Mouse (Mus musculus) ES-Bruce4 (cell line): ENCODE data around the gene Kptn. TPM values are rescaled to one million over a fixed set of nuclear protein-coding genes. Genes with fewer than 3 reads are reported as not detected.

Experiments
- H3K27ac ChIP-seq: 2 replicates; pipeline ENCODE4 v1.5.1; 2012; ENCODE audit warnings: low read length, inconsistent platforms; ENCODE audit not compliant: insufficient read depth
- H3K27me3 ChIP-seq: 2 replicates; pipeline ENCODE4 v1.6.1; 2012; ENCODE audit warnings: mild to moderate bottlenecking, low read length, inconsistent platforms; ENCODE audit not compliant: control insufficient read depth, poor library complexity, insufficient read depth, severe bottlenecking
- H3K36me3 ChIP-seq: 2 replicates; pipeline ENCODE4 v1.6.1; 2012; ENCODE audit warnings: inconsistent platforms, mild to moderate bottlenecking, low read length, moderate library complexity; ENCODE audit not compliant: control insufficient read depth, poor library complexity, insufficient read depth, severe bottlenecking
- H3K4me1 ChIP-seq: one replicate; pipeline ENCODE4 v1.8.1; 2011; ENCODE audit warnings: low read length; ENCODE audit not compliant: control insufficient read depth, insufficient read depth
- H3K4me3 ChIP-seq: 2 replicates; pipeline ENCODE4 v1.5.1; 2011; ENCODE audit warnings: low read depth, mild to moderate bottlenecking, low read length
- H3K9ac ChIP-seq: 2 replicates; pipeline ENCODE4 v1.6.1; 2012; ENCODE audit warnings: low read depth, mild to moderate bottlenecking, inconsistent platforms; ENCODE audit not compliant: poor library complexity, severe bottlenecking
- H3K9me3 ChIP-seq: replicated peaks from 2 replicates; pipeline ENCODE4 v1.6.1; 2012; ENCODE audit warnings: mild to moderate bottlenecking, low read length, inconsistent platforms; ENCODE audit not compliant: control insufficient read depth, poor library complexity, insufficient read depth, severe bottlenecking
- CTCF ChIP-seq: IDR thresholded peaks from one replicate; pipeline ENCODE4 v1.8.1; 2011; ENCODE audit warnings: low read depth, low read length
- EP300 ChIP-seq: IDR thresholded peaks from 2 replicates; pipeline ENCODE4 v1.6.1; 2011; ENCODE audit warnings: low read depth, low read length; ENCODE audit not compliant: insufficient read depth
- POLR2A ChIP-seq: IDR thresholded peaks from one replicate; pipeline ENCODE4 v1.8.1; 2011; ENCODE audit warnings: low read length; ENCODE audit not compliant: insufficient read depth
- polyA plus RNA-seq: library from polyadenylated mRNA; stranded (reverse); fragments of >200 nt; gene quantifications from 2 replicates; pipeline ENCODE4 v1.2.4, GENCODE M21; 2011; ENCODE audit warnings: low read depth; ENCODE audit not compliant: missing spikeins, insufficient read depth, insufficient read length

The Kptn gene
- polyA plus RNA-seq, 1 experiment: 8.5 TPM

GRCm38 (mm10) chr7:16173146-16173545 lies 53.5 kb downstream of the Kptn start:
- no peaks in the 10 kb centered on the region for H3K9me3 ChIP-seq
- no peaks in the 10 kb centered on the region for H3K4me1 ChIP-seq
- TF ChIP-seq CTCF: no peak
- TF ChIP-seq EP300: no peak
- TF ChIP-seq POLR2A: no peak
- H3K4me3 ChIP-seq: no peak overlapping the region
- H3K9ac ChIP-seq: no peak overlapping the region
- peaks cover 3% of the 10 kb centered on the region; the same call in 1 of the 2 replicates for H3K27me3 ChIP-seq
- no peaks in the 10 kb centered on the region for H3K36me3 ChIP-seq
- H3K27ac ChIP-seq: no peak overlapping the region

GRCm38 (mm10) chr7:16174597-16175541 lies 55.2 kb downstream of the Kptn start, which contains the start of gene Meis3:
TSS of gene Meis3 (plus strand) at chr7:16175090.
- no peak within 1 kb of the TSS for H3K27ac ChIP-seq
- peak within 1 kb of the TSS; percentile 76 for H3K4me3 ChIP-seq
- H3K9ac ChIP-seq: peak within 1 kb of the TSS; percentile 72
- H3K9me3 ChIP-seq: no peaks in the 10 kb centered on the region
- TF ChIP-seq CTCF (peak; percentile 45), EP300 (no peak)
- H3K4me1 ChIP-seq: no peaks in the 10 kb centered on the region
- peaks cover 3% of the 10 kb centered on the region; the same call in 1 of the 2 replicates for H3K27me3 ChIP-seq
- no peaks in the 10 kb centered on the region for H3K36me3 ChIP-seq

GRCm38 (mm10) chr7:16175542-16175931 lies 55.8 kb downstream of the Kptn start:
- Histone ChIP-seq H3K4me3 (peak overlapping the region; percentile 76), H3K36me3 (no peaks in the 10 kb centered on the region), H3K27me3 (peaks cover 3% of the 10 kb centered on the region; the same call in 1 of the 2 replicates), H3K27ac (no peak overlapping the region), H3K9me3 (no peaks in the 10 kb centered on the region), H3K4me1 (no peaks in the 10 kb centered on the region), H3K9ac (peak overlapping the region; percentile 72)
- TF ChIP-seq POLR2A (no peak), CTCF (no peak), EP300 (no peak)

Other genes starting within 250 kb of the Kptn start
- gene Crx, start 239.9 kb upstream of the Kptn start, polyA plus RNA-seq: not detected in 2 replicates
- not detected in 2 replicates for gene Crxos, start 237.3 kb upstream of the Kptn start, polyA plus RNA-seq
- 93.1 and 101 TPM in 2 replicates for gene Selenow, start 197.5 kb upstream of the Kptn start, polyA plus RNA-seq
- 283 and 299 TPM in 2 replicates for gene Nop53, start 173.8 kb upstream of the Kptn start, polyA plus RNA-seq
- 4.6 and 4.9 TPM in 2 replicates for gene Ehd2, start 152.3 kb upstream of the Kptn start, polyA plus RNA-seq
- gene Bicra, start 72.0 kb upstream of the Kptn start, polyA plus RNA-seq: 10.2 and 21.9 TPM in 2 replicates
- not detected in 2 replicates for gene Zfp541, start 58.1 kb upstream of the Kptn start, polyA plus RNA-seq
- 105 and 107 TPM in 2 replicates for gene Napa, start 21.4 kb upstream of the Kptn start, polyA plus RNA-seq
- gene Slc8a2, start 9.9 kb downstream of the Kptn start, polyA plus RNA-seq: 4.1 and 4.5 TPM in 2 replicates
- gene Meis3, start 55.2 kb downstream of the Kptn start, polyA plus RNA-seq: 4.5 and 5.2 TPM in 2 replicates
- gene Dhx34, start 102.1 kb downstream of the Kptn start, polyA plus RNA-seq: 9.7 and 11.6 TPM in 2 replicates
- gene C5ar2, start 124.3 kb downstream of the Kptn start, polyA plus RNA-seq: not detected in 2 replicates
- not detected in 2 replicates for gene C5ar1, start 139.6 kb downstream of the Kptn start, polyA plus RNA-seq
- gene Inafm1, start 153.7 kb downstream of the Kptn start, polyA plus RNA-seq: 3.3 and 4.6 TPM in 2 replicates
- 86.6 and 104 TPM in 2 replicates for gene Ccdc9, start 166.9 kb downstream of the Kptn start, polyA plus RNA-seq
- 38.5 and 38.7 TPM in 2 replicates for gene Bbc3, start 188.5 kb downstream of the Kptn start, polyA plus RNA-seq